Mouse (Mus musculus): Measurements from ENCODE around the gene Hpca.

Gene Hpca

DNA sequence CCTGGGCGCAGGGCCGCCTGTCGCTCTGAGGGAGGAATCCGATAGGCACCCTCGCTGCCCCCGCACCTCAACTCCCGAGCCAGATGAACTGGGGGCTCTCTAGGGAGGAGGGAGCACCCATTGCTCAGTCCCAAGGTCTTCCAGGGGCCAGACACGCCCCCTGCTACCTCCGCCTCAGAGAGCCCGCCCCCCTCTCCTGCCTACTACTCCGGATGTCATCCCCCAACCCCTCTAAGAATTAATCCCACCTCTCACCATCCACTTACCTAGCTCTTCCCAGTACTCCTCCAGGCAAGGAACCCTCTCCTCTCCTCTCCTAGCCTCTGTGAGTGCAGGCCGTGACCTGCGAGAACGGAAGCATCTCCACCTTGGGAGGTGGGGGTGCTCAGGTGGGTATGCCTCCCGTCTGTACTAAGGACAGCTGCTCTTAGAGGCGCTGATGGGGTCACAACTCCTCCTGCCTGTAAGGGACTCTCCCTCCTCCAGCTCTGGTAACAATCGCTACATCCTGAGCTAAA, at the start of gene Hpca:
TSS of gene Hpca (minus strand) at position 468 of the 518 bp plus-strand sequence.
- DNase-seq (ENCODE audit: low read depth in 1 of 2, low spot score in 2 of 2) = no peak

DNA sequence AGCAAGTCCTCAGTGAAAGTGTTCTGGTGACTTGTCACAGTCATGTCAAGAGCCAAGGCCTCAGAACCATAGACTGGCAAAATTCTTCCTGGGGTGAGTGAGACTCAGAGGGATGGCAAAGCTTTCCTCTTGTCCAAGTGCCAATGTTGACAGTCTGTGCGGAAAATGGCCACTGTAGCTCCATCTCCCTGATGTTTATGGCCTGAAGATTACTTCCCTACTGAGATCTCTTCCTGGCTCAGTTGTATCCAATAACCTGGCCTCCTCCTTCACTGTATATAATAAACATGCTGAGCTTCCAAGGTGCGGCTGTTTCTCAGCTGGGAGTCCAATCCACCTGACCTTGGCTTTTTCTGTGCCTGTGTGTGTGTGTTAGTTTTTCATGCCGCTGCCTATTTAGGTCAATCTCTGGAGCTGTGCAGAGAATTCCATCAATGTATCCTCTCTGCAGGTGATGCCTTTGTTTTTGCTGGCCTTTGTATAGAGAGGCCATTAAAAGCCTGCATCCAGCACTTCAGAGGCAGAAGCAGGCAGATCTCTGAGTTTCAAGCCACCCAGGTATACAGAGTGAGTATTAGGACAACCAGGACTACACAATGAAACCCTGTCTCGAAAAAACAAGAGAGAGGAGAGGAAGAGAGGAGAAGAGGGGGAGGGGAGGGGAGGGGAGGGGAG, 39.9 kb upstream of the Hpca start:
- no peak for DNase-seq (ENCODE audit: low read depth in 1 of 2, low spot score in 2 of 2)

DNA sequence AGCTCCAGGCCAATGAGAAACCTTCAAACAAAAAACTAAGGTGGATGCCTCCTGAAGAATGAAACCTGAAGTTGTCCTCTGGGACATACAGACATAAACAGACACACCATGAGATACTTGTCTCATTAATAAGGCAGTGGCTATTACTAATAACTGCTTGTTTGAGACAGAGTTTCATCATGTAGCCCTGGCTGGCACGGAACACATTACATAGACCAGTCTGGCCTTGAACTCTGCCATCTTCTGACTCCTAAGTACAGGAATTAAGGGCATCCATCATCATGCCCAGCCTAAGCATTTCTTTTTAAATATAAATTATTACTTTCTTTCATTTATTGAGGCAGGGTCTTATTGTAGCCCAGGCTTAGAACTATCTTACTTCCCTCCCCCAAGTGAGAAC, 39.2 kb upstream of the Hpca start:
- no peak for DNase-seq (ENCODE audit: low read depth in 1 of 2, low spot score in 2 of 2)

DNA sequence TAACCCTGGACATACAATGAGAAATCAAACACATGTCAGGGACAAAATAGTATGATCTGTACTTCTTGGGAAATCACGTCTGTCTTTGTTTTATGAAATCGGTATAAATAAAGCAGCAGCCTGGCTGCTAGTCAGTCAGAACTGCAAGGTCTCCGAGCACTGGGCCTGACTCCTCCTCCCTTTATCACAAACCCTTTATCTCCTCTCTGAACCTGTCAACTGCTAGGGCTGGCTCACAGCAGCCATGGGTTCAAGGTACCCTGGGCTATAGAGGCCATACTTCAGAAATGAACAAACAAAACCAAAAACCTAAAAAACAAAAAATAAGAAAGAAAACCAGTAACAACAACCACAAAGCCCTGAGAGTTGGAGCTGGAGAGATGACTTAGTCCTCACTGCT, 36.7 kb upstream of the Hpca start:
- no peak for DNase-seq (ENCODE audit: low read depth in 1 of 2, low spot score in 2 of 2)

DNA sequence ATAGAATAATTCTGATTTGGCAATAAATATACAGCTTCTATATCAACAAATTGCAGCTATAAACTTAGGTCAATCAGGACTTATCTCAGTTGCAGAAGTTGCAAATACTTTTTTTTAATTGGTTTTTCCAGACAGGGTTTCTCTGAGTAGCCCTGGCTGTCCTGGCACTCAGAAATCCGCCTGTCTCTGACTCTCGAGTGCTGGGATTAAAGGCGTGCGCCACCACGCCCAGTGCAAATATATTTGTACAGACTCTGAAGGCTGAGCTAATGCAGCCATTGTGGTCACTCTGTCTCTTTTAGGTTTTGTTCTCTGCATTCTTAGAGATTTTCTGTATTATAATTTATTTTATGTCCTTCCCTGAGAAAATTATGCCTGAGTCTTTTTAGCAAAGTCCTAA, 35.7 kb upstream of the Hpca start:
- DNase-seq (ENCODE audit: low read depth in 1 of 2, low spot score in 2 of 2) = no peak

DNA sequence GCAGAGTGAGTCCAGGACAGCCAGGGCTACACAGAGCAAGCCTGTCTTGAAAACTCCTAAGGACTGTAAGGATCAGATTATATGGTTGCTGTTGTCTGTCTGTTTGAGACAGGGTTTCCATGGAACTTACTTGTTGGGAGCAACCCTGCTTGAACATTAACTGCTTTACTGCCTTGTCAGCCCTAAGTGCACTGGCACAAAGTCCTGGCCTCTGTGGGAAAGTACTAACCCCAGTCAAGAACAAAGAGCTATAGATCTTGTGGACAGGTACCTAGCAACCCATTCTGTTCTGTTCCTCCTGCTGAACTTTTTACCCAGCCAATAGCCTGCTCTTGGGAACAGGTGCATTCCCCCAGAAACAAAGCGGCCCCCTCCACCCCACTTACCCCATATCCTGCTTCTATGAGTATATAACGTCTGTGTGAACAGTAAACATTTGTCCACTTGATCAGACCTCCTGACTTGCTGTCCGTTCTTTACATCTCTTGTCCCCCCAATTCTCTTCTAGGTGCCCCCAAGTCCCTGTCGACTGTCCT, 29.5 kb upstream of the Hpca start:
- no peak for DNase-seq (ENCODE audit: low read depth in 1 of 2, low spot score in 2 of 2)

DNA sequence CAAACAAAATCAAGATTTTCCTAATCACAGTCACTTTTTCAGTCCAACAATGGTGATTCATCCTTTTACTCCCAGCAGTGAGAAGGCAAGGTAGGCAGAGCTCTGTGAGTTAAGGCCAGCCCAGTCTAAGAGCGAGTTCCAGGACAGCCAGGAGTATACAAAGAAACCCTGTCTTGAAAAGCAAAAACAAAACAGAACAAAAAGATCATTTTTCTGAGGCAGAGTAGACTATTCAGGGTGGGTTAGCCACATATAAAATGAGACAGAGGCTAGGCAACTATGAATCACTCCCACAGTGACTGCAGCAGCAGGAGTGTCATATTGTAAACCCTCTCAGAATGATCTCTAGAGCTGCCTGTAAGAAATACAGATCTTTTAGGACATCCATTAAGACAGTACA, 27.5 kb upstream of the Hpca start:
- no peak for DNase-seq (ENCODE audit: low read depth in 1 of 2, low spot score in 2 of 2)

DNA sequence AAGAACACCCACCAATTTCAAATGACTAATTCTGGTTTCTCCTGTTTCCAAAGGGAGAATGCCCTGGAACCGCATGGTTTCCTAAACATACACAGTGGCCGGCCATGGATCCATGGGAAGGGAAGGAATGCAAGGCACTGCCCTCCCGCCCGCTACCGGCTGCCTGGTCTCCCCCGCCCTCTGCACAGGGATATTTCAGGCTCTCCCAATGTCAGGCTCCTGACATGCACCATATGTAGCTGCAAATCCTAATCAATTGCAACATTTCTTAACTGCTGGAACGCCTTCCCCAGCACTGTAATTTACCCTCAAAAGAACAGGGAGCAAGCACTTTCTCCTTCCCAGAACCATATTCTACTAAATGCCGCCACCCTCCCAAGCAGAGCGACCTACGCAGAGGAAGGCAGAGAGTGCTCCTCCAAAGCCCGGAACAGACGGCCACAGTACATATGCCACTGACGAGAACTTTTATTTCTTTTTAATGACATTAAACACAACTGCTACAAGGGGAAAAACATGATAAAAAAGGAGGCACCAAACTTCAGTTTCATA, 25.8 kb upstream of the Hpca start:
- no peak for DNase-seq (ENCODE audit: low read depth in 1 of 2, low spot score in 2 of 2)

DNA sequence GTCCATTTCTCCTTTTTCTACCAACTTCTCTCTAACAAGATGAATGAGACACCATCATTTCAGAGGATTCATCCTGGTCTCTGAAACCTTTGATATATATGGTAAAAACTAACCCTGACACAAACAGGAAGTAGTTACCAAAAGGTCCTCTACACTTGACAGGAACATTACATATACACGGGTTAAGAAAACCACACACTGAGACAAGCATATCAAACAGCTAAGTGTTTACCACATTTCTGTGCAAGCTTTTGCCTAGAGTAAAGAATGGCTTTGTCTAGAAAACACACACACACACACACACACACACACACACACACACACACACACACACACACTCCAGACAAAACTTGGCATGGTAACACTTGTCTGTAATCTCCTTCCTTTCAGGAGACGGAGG, 24.6 kb upstream of the Hpca start:
- DNase-seq (ENCODE audit: low read depth in 1 of 2, low spot score in 2 of 2) = no peak

DNA sequence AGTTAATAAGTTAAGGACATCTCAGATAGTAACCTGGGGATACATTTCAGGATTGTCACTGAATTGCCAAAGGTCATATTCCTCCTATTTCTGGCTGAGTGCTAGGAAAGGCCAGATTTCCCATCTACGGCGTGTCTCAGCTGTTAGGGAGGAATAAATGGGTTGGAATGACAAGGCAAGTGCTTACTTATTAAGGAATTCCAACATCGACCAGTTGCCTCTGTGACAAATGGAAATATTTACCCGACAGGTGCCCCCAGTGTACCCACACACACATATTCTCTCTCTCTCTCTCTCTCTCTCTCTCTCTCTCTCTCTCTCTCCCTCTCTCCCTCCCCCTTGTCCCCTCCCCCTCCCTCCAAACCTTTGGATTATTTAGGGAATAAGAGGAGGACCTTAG, 24.1 kb upstream of the Hpca start:
- no peak for DNase-seq (ENCODE audit: low read depth in 1 of 2, low spot score in 2 of 2)

DNA sequence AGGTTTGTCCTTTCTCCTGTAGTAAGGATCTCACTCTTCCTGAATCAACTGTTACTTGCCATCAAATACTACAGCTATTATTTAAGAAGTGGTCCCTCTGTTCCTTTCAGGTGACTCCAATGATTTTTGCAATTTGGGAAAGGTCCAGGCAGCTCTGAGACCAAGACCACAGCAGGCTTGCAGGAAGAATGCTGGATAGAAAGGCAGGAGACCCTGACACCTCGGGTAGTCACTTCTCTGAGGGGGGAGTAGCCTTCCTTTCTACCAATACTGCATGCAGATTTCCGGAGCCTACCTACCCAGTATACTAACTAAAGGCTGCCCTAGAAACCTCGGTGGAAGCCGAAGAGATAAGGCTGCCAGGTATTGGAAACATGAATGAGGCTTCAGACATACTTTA, 23.6 kb upstream of the Hpca start:
- no peak for DNase-seq (ENCODE audit: low read depth in 1 of 2, low spot score in 2 of 2)

DNA sequence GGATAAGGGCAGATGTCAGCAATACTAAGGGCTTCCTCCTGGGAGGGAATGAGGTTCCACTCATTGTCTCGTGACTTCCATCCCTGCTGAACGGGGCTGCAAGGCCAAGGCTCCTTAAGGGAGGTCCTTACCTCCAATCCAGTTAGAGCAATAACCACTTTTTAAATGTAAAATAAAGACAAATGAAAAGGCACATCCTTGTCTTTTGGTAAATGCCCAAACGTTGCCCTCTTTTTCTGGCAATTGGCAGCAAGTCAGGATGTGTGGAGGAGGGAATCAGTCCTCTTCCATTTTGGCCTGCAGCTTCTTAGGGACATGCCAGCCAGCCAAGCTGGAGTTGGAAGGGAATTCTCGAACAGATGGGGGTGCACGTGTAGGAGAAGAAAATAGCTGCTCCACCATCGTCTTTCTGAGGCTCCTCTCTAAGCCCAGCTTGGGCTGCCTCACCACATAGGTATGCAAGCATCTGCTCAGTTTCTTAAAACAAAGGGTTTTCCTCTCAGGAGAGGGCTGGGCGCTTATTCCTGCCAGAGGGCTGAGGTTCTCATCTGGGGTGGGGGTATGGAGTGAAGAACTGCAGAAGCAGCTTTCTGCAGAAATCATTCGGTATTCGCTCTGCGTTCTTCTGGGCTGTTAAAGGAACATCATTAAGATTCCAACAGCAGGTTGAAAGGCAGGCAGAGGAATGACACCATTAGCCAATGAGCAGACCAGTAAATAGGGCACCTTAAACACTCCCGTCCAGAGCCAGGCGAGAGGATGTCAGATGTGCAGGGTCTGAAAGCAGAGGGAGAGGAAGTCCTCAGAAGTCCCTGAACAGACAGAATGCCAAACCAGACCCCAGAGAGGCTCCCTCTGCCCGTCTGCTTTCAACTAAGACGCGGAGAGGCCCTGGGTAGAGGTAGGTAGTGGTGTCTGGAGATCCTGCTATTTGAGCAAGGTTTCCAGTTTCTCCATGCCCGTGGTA, 22.8 kb upstream of the Hpca start:
- DNase-seq (ENCODE audit: low read depth in 1 of 2, low spot score in 2 of 2) = no peak

DNA sequence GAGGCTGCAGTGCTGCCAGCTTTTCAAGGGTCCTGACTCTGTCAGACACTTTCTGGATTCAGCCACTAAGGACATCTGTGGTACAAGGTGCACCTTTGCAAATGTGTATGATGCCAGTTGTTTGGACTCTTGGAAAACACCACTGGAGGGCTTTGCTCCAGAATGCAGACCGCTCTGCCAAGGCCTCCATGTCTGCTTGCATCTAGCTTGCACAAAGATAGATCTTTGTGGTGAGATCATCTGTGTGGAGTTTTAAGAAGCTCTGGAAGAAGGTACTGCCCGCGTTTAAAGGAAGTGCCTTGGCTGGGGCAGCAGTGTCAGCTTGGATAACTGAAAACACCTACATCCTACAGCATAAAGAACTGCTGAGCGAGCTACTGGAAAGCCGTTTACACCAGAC, 21.7 kb upstream of the Hpca start:
- no peak for DNase-seq (ENCODE audit: low read depth in 1 of 2, low spot score in 2 of 2)

DNA sequence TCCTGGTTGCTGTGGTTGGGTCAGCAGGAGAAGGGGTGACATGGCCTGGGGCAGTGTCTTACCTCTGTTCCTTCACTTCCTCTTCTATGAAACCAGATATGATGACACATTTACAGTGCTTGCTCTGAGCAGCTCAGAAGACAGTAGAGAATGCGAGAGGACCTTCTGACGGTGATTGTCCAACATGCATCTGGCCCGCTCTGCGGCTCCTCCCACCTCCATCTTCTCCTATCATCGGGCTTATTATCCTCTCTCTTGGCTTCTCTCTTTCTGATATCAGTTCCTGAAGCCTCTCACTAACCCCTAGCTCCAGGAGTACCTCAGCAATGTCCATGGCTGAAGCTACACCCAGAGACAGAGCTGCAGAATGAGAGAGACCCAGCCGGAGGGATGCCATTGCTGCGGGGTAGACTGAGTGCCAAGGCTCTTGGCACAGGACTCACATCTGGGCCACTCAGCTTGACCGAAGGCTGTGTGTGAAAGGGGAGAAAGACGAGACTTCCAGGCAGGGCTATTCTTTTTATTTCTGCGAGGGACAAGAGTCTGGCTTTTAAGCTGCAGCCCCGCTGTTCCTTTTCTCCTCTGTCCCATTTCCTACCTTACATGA, 20.7 kb upstream of the Hpca start:
- no peak for DNase-seq (ENCODE audit: low read depth in 1 of 2, low spot score in 2 of 2)

DNA sequence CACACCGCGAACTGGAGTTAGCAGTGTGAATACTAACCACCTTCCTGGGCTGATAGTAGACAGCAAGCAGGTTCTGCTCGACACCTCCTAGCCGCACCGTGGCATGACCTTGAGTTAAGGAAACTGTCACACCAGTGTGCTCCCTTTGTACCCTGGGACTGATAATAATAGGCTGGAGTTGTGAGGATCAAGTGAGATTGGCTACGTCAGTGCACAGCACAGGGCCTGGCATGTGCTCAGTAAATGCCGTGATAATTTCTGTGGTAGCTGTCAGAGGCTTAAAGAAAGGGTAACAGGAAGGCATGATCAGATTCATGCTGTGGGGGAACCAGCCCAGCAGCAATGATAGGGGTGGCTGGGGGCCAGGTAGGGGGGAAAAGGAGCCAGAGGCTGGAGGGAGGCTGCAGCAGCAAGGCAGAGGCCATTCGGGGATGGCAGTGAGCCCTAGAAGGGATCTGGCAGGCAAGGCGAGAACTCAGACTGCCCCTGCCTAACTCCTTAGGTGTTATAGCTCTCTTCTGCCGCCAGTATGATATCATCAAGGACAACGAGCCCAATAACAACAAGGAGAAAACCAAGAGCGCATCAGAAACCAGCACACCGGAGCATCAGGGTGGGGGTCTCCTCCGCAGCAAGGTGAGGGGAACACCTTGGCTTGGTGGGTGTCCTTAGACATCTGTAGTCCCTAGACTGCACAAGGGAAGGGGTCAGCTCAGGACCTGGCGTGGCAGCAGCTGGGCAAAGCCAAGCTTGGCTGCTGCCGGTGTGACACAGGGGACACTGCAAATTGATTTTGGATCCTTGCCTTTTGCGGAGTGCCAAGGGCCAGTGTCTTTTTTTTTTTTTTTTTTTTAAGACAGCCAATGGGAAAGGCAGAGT, 20.0 kb upstream of the Hpca start:
- DNase-seq (ENCODE audit: low read depth in 1 of 2, low spot score in 2 of 2) = no peak

DNA sequence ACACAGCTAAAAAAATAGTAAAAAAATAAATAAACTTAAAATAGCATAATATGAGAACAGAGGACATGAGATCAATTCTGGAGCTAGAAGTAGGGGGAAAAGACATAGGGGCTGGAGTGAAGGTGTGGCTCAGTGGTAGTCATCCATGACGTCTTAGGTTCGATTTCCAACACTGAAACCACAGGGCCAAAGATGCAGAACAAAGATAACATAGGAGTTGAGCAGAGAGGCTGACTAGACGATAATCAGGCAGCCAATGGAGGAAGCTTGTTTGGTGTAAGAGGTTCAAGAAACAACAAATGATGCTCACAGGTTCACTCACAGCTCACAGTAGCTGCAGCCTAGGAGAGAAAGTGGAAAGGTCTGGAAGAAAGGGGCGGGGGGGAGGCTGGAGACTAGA, 19.0 kb upstream of the Hpca start:
- DNase-seq (ENCODE audit: low read depth in 1 of 2, low spot score in 2 of 2) = no peak

DNA sequence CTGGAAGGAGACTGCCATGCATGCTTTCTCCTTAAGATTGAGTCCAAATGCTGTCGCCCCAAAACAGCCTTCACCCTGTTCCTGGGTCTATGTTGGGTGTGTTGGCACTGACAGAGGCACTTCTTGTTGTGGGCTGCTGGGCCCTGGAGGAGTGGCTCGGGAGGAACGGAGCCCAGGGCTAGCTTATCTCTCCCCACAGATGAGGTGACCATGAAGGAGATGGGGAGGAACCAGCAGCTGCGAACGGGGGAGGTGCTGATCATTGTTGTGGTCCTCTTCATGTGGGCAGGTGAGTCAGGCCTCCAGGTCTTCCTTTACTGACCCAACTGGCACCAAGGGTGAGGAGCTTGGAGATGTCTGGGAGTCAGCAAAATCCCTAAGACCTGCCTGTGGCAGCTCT, 17.8 kb upstream of the Hpca start:
- DNase-seq (ENCODE audit: low read depth in 1 of 2, low spot score in 2 of 2) = no peak

DNA sequence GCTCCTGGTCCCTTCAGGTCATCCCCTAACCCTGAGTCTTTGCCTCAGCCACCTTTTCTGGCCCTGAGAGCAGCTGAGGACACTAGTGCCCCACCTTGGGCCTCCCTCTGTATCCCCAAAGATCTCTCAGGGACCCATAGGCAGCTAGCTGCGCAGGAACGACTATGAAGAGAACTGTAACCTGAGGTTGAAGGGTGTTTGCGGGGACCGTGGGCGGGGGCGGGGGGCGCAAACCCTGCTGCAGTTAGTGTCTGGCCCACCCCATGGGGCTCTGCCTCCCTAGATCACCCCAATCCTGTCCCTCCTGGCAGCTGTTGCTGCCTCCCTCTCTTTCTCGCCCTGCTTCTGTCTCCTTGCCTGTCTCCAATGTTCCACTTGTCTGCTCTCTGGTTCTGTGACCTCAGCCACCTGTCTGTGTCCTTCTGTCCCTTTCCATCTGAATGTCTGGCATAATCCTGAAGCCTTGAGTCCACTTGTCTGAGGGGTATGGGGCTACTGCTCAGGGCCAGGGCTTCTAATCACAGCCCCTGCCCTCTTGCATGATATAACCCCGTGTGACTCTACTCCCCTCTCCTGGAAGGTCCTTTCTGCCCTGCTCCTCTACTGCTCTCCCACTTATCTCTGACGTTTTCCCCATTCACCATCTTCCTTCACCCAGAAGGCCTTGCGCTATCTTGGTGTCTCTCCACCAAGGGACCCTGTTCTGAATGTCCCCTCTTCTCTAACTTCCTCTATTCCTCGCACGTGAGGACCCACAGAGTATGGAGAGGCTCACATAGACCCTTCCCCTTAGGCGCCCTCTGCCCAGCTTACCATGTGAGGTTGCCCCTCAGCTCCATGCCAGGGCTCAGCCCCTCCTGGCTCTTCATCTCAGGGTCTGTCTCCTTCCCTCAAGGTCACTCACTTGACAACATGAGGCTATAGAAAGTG, 15.8 kb upstream of the Hpca start:
- DNase-seq (ENCODE audit: low read depth in 1 of 2, low spot score in 2 of 2) = no peak

All from monocyte, adult 2 months (primary cell).